Mouse (Mus musculus) bone marrow macrophage, adult 2 months (primary cell): ENCODE measurements around the gene Ppp1r12a. TPM values are rescaled to one million over a fixed set of nuclear protein-coding genes. Genes with fewer than 3 reads are reported as not detected.
A peak's percentile ranks its signal among the peaks of the same experiment; 100 is the strongest.

Source experiments
- H3K27ac ChIP-seq: 2 replicates; pipeline ENCODE4 v1.5.1; 2012; ENCODE audit warnings: low read depth, low read length; ENCODE audit not compliant: insufficient read depth
- H3K4me1 ChIP-seq: 2 replicates; pipeline ENCODE4 v1.6.1; 2012; ENCODE audit warnings: low read length; ENCODE audit not compliant: control insufficient read depth, insufficient read depth
- H3K4me3 ChIP-seq: 2 replicates; pipeline ENCODE4 v1.5.1; 2012; ENCODE audit warnings: mild to moderate bottlenecking, low read length, moderate library complexity; ENCODE audit not compliant: insufficient read depth
- CTCF ChIP-seq: IDR thresholded peaks from 2 replicates; pipeline ENCODE4 v1.5.1; 2012; ENCODE audit warnings: low read depth, mild to moderate bottlenecking, low read length, moderate library complexity
- POLR2A ChIP-seq: IDR thresholded peaks from 2 replicates; pipeline ENCODE4 v1.6.1; 2012; ENCODE audit warnings: mild to moderate bottlenecking, low read depth, low read length, borderline replicate concordance
- polyA plus RNA-seq: library from polyadenylated mRNA; stranded (reverse); fragments of >200 nt; gene quantifications from 2 replicates; pipeline ENCODE4 v1.2.4, GENCODE M21; 2012; ENCODE audit not compliant: missing spikeins, insufficient read depth, insufficient read length

The Ppp1r12a gene
- 84.8 and 101 TPM in 2 replicates for polyA plus RNA-seq

DNA sequence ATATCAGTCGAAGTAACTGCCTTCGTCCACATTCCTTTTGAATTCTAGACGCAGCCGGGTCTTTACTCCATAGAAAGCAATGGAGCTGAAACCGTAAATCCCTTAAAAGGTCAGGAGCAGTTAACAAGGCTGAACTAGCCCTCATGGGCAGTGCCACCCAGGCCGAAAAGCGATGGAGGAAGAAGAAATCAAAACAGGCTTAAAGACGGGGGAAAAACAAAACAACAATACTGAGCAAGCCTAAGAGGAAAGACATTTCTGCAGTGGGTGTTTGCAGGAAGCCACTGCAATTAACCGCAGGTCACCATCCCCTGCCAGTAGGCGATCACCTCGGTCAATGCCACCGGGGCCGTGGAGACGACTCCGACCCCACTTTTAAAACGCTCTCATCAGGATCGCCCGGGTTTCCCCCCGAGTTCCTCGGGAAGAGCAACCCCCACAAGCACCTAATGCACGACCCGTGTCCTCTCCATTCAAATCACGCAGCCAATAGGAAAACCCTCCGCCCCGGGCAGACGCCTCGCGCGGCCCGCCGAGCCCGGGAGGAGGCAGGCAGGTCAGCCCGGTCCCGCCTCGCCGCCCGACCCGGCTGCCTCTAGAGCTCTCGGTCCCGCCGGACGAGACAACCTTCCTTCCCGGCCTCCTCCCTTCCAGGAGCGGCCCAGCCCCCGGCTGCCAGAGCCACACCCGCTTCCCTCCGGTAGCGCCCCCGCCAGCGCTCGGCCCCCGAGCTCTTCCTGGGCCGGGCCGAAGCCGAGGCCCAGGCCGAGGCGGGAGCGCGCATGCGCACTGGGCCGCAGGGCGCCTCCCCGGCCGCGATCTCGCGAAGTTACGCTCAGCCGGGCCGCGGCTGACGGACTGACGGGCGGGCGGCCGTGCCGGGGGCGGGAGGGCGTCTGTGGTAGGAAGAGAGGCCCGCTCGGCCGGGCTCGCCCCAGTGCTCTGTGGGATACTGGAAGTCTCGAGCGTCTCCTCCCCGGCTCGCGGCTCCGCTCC lies at the start of gene Ppp1r12a:
TSS of gene Ppp1r12a (plus strand) at position 933 of the 996 bp plus-strand sequence.
- Histone ChIP-seq H3K27ac (peak within 1 kb of the TSS; percentile 97), H3K4me3 (peak within 1 kb of the TSS; percentile 100), H3K4me1 (peaks cover 15% of the 10 kb centered on the region)
- TF ChIP-seq POLR2A (no peak), CTCF (no peak)

DNA sequence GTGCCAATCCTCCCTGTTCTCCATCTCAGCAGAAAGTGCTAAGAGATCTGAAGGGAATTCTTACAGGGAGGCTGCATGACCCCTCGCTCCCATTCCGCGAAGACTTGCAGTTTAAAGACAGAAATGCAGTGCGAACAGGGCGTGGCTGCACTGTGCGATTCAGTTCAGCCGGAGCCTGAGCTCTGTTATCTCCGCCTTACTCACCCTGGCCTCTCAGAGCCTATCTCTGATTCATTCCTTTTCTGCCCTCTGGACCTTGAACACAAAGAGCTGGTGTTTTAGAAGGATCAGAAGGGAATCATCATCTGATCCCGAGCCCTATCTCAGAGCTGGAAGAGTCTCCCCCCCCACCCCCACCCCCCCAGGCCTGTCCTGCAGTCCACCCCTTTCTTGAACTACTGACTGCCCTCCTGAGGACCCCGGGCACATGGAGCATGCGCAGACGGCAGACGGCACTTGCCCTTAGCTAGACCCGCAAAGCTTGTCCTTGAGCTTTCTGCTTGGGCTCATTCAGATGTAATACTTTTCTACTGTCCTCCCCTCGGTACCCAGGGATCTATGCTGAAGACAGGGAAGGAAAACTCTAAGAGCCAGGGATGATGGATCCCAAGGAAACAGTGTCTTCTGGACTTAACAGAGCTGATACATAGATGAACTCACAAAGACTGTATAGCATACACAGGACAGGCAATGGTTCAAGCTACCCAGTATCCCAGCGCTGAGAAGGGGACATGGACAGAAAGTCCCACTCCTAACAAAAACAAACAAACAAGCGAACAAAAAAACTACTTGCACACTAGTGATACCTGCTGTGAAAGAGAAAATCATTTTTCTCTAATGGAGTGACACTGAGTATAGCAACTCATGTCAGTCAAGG lies 48.4 kb upstream of the Ppp1r12a start:
- no peaks in the 10 kb centered on the region for H3K4me1 ChIP-seq
- no peak overlapping the region for H3K27ac ChIP-seq
- no peak overlapping the region for H3K4me3 ChIP-seq
- no peak for TF ChIP-seq CTCF
- TF ChIP-seq POLR2A: no peak

DNA sequence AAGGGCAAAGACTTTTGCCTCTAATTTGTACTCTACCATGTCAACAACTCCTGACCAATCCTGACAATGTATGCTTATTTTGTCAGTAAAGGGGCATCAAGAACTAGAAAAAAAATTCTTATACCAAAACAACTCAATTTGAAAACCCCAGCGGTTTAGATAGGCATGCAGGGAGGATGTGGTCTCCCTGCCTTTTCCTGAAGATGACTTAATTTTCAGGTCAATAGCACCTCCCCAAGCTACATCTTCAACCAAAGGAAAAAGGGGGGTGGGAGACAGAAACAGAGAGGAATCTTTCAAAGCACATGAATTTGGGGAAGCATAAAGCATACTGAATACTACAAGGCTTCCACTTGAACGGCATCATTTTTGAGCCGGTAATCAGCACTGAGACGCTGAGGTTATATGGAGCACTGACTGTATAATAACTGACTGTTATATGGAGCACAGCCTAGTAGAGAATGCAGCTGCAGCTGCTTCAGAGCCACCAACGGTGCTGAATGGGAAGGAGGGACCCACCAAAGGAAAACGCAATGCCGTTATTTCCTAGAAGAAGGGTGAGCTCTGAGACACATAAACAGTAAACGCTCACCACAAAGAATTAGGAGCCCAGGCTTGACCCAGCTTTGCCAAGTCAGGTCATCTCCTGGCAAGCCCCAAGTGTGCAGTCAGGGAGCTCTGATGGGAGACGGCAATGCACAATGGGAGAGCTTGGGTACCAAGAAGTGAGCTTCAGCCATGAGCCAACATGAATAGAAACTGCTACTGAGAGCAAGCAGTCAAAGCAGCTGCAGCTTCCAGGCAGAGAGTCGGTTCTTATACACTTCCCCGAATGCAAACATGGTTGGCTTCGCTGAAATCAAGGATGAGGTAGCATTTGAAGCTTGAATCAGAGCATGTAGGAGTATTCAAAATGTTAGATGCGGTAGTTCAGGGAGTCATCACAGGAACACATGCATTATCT lies 43.5 kb upstream of the Ppp1r12a start:
- Histone ChIP-seq H3K4me3 (no peak overlapping the region), H3K4me1 (no peaks in the 10 kb centered on the region), H3K27ac (no peak overlapping the region)
- TF ChIP-seq POLR2A: no peak
- no peak for TF ChIP-seq CTCF

DNA sequence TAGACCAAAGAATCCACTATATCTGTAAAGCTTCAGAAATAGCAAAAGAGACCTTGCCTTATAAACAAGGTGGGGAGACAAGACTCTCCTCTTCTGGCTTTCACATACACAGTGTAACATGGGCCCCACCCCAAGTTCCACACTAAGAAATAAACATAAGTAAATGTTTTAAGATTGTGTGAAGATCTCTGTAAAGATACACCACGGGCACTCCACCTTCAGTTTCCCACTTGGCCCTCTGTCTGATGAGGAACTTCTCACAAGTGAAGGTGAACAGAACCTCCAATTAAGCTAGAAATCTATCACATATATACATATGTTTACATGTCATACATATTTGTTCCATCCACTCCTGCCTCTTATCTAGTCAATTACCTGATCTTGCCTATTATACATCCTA lies 42.6 kb upstream of the Ppp1r12a start:
- TF ChIP-seq POLR2A: no peak
- no peak for TF ChIP-seq CTCF
- Histone ChIP-seq H3K4me3 (no peak overlapping the region), H3K4me1 (no peaks in the 10 kb centered on the region), H3K27ac (no peak overlapping the region)

DNA sequence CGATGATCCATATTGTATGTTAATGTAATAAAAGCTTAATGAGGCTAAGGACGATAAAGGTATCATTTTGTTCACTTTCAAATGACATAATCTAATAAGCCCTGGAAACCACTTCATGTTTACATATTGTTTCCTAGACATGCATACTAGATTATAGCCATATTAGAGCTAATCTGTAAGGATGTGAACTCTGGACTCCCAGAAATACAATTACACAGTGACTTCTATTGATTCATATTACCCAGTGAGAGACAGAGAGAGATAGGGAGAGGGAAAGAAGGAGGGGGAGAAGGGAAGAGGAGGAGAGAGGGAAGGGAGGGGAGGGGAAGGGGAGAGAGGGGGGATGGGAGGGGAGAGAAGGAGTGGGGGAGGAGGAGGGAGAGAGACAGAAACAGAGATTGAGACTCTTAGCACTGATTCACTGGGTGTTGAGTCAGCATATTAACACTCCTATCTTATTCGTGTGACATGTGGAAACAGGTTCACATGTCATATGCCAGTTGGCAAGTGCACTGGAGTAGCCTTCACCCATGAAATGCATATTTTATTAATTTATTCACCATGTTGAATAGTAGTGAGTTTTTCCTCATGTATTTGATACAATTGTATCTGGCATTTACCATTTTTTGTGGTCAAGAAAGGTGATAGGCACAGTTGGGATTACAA lies 36.9 kb upstream of the Ppp1r12a start:
- Histone ChIP-seq H3K4me1 (no peaks in the 10 kb centered on the region), H3K27ac (no peak overlapping the region), H3K4me3 (no peak overlapping the region)
- TF ChIP-seq POLR2A (no peak), CTCF (no peak)

DNA sequence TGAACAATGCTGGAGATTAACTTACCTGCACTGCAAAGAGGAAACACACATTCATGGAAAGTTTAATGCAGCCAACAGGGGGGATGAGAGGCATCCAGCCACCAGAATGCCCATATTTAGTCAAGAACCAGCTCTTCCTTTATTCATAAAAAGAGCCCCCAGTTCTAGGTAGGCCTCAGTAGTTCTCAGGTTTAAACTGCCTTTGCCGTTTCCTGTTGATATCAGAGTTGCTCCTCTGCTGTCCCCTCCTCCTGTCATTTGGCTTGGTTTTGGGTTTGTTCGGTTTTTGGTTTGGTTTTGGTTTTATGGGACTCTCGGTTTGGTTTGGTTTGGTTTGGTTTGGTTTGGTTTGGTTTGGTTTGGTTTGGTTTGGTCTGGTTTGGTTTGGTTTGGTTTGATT lies 32.8 kb upstream of the Ppp1r12a start:
- TF ChIP-seq POLR2A: no peak
- TF ChIP-seq CTCF: no peak
- H3K4me3 ChIP-seq: no peak overlapping the region
- H3K27ac ChIP-seq: no peak overlapping the region
- no peaks in the 10 kb centered on the region for H3K4me1 ChIP-seq

DNA sequence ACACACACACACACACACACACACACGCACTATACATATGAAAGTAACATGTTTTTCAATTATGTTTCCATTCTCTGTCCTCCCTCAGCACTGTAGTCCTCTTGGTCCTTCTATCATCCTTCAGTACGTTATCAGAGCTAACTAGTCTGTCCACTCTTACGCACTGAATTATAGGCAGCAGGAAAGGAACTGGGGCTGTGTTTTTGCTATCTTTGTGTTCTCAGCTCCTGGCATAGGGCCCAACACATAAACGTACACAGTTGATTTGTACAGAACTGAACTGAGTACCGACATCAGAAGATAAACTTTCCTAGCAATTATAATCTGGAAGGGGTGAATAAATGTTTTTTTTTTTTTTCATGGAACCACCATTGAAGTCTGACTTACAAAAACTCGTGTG lies 30.1 kb upstream of the Ppp1r12a start:
- no peak for TF ChIP-seq POLR2A
- no peak for TF ChIP-seq CTCF
- Histone ChIP-seq H3K27ac (no peak overlapping the region), H3K4me1 (no peaks in the 10 kb centered on the region), H3K4me3 (no peak overlapping the region)

DNA sequence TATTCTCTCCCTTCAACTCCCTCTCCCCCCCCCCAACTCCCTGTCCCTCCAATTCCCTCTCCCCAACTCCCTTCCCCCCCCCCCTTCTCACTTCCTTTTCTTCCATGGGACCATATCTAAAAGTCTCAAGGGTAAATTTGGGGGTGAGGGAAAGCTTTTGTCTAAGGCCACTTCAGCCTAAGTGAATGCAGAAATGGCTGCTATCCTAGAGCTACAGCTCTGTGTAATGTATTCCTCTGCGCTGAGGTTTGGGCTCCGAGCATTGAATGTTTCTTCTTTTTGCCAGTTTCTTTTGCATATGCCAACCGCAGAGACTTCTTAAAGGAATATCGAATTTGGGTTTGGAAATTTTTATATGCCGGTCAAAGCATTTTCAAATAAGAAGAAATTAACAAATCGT lies 28.7 kb upstream of the Ppp1r12a start:
- TF ChIP-seq CTCF (no peak), POLR2A (no peak)
- no peak overlapping the region for H3K27ac ChIP-seq
- no peak overlapping the region for H3K4me3 ChIP-seq
- no peaks in the 10 kb centered on the region for H3K4me1 ChIP-seq

DNA sequence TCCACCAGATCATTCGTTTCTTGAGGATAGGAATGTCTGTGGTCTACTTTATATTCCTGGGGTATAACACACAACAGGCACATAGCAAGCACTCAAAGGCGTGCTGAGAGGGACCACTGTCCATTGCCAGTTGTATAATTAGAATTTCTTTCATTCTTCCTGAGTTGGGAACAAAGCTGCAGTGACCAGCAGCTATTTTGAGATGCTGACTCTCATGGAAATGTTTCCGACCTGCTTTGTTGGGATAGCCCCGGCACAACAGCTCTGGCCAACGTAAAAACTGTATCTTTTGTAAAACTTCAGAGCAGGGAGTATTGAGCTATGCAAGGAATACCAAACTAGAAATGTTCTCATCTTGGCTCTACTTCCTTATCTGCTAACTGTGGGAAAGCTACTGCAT lies 28.2 kb upstream of the Ppp1r12a start:
- TF ChIP-seq POLR2A: no peak
- no peak for TF ChIP-seq CTCF
- Histone ChIP-seq H3K27ac (no peak overlapping the region), H3K4me3 (no peak overlapping the region), H3K4me1 (no peaks in the 10 kb centered on the region)
